Mouse (Mus musculus): ENCODE results near the gene Dram2. TPM values are rescaled to one million over a fixed set of nuclear protein-coding genes. Genes with fewer than 3 reads are reported as not detected.

Dram2 gene
- total RNA-seq, 2 experiments from 2014 or later = 64.3 to 71.8 TPM

Other genes with a start within 250 kb of the Dram2 start
- not detected for gene Chil6, start 141.6 kb upstream of the Dram2 start, total RNA-seq (2021)
- gene Dennd2d, start 65.4 kb upstream of the Dram2 start, total RNA-seq (2021) = under 1 TPM; 0.62 to 0.65 TPM
- 10 to 100 TPM; 17.0 to 17.1 TPM for gene Cept1, start within 50 bp of the Dram2 start, total RNA-seq (2021)
- gene Lrif1, start 137.2 kb downstream of the Dram2 start, total RNA-seq (2021) = 10 to 100 TPM; 17.0 to 17.1 TPM
- 1 to 10 TPM; 2.4 to 3.0 TPM for gene Cd53, start 242.4 kb downstream of the Dram2 start, total RNA-seq (2021)

Data from heart, postnatal 4 days (tissue).